ENCODE assay signal across 19 mouse cellular contexts in the genomic region with DNA sequence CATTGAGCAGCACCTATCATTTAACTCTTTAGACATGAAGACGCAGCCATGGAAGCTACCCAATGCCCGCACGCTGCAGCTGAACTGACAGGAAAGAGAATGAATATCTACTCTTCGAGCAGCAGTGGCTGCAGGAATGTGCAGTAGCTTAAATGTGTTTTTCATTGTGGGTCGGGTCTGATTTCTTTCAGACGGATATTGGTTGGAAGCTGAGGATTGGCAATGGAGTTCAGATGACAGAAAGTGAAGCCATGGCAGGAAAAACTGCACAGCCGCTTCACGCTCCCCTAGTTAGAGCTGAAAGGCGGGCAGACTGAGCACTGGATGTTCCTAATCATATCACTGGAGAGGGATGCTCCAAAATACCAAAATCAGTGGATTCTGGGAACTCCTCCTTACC.
"Had no signal": no experiment of that assay in that cellular context is flagged by ENCODE, and none has a peak within 500 bp of the region (broad histone marks: within the 10 kb centered on the region; RNA-seq: fewer than 3 reads in every experiment).

No protein-coding gene starts in this region.

- H3K9ac ChIP-seq: limb, embryonic 12.5 days; liver, embryonic 15.5 days; neural tube, embryonic 15.5 days had no signal

- H3K4me2 ChIP-seq: limb, embryonic 12.5 days; liver, embryonic 11.5 days; liver, embryonic 15.5 days; neural tube, embryonic 15.5 days had no signal

- ATAC-seq: lung, postnatal 0 days had no signal

- H3K4me3 ChIP-seq: left cerebral cortex, adult 2 months; limb, embryonic 12.5 days; liver, embryonic 15.5 days; midbrain, embryonic 10.5 days; myocyte; neural tube, embryonic 15.5 days had no signal

- H3K27me3 ChIP-seq: liver, embryonic 15.5 days; neural tube, embryonic 15.5 days had no signal

- H3K36me3 ChIP-seq: liver, embryonic 15.5 days; midbrain, embryonic 10.5 days; neural tube, embryonic 15.5 days had no signal

- DNase-seq: kidney, adult 11 months; kidney, adult 9 months; kidney, postnatal 10 days; kidney, postnatal 4 days; lung, adult 2 months; lung, postnatal 36 days; midbrain, embryonic 14.5 days; right cerebral cortex, postnatal 4 days; spleen, adult 18-20 months; thymus, adult 18-20 months; thymus, postnatal 14 days had no signal

- H3K27ac ChIP-seq: left cerebral cortex, adult 2 months; limb, embryonic 12.5 days; liver, embryonic 15.5 days; midbrain, embryonic 10.5 days; neural tube, embryonic 15.5 days had no signal

- H3K4me1 ChIP-seq: liver, embryonic 15.5 days; neural tube, embryonic 15.5 days had no signal

- H3K9me3 ChIP-seq: liver, embryonic 15.5 days; neural tube, embryonic 15.5 days had no signal
